Mouse (Mus musculus) layer of hippocampus, postnatal 25 days (tissue): ENCODE results near the gene Gm49391. TPM values are rescaled to one million over a fixed set of nuclear protein-coding genes. Genes with fewer than 3 reads are reported as not detected.
"Not testable (repeated sequence)": the region's sequence is repeated elsewhere in the genome, so short reads cannot be mapped to it uniquely, and the experiment has no call there.

ENCODE experiments used
- DNase-seq, 2 experiments: peaks; one replicate each; pipeline ENCODE4 v3.0.0; 2022; ENCODE audit warnings: mixed read lengths in 2 of 2, low spot score in 1 of 2; ENCODE audit errors: extremely low spot score in 1 of 2
- total RNA-seq, 2 experiments: library from RNA; stranded (reverse); gene quantifications; 2 replicates each; pipeline ENCODE4 v1.2.3; 2021

Gene Gm49391
- 1 to 10 TPM in 1 of 2 experiments, not detected in 1; 1.1 TPM for total RNA-seq

DNA sequence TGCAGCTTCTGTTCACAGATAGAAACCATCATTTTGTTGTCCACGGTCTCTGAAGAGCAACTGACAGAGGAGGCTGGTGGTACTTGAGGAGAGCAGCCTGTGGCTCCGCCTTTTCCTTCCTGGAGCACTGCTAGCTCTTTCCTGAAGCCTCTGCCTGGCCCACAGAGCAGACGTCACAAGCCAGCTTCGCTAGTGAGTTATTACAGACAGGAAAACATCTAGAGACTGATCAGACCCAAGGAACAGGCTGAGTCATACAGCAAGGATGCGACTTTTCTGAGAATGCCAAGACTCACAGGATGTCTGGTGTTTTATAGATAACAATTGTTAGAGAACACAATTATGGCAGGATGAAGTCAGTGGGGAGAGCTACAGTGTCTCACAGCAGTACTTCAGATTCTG is at the start of gene Gm49391, which contains the start of gene Ctla2a:
TSS of gene Gm49391 (minus strand) at position 72 of the 402 bp plus-strand sequence.
TSS of gene Ctla2a (minus strand) at position 126 of the 402 bp plus-strand sequence.
- no peak for DNase-seq

DNA sequence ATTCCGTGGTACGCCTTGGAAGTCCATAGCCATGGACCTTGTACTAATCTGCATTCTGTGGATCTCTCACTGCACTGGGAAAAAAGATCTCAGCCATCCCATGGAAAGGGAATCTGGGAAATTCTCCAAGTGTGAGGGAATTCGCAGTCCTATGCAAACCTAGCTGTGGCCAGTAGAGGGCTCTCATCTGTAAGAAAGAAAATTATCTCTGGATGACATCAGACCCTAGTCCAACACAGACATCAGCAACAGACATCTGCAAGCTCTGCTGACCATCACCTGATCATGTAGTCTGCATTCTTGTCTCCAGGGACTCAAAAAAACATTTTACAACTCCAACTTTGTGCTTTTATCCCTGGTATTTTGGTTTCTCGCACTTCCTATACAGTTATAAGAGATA is 35.9 kb upstream of the Gm49391 start:
- not testable (repeated sequence) for DNase-seq

DNA sequence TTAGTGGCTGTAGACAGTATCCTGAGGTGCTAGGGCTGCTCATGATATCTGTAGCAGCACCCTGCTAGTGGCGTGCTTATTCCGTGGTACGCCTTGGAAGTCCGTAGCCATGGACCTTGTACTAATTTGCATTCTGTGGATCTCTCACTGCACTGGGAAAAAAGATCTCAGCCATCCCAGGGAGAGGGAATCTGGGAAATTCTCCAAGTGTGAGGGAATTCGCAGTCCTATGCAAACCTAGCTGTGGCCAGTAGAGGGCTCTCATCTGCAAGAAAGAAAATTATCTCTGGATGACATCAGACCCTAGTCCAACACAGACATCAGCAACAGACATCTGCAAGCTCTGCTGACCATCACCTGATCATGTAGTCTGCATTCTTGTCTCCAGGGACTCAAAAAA is 27.6 kb upstream of the Gm49391 start:
- not testable (repeated sequence) for DNase-seq

DNA sequence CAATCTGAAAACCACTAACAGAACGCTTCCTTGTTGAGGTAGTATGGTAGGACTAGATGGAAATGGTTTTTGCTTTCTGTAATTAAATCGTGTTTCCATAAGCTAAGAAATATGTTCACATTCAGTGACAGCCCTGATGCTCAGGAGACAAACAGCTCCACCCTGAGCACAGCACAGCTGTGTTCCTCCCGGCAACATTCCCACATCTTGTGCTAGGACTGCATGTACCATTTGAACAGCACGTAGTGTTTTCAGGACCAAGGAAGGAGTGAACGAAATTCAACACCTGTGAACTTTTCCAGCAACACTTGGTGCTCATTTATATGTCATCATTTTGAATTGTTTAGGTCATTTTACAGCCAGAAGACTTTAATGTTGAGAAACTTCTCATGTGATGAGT is 25.3 kb upstream of the Gm49391 start:
- no peak for DNase-seq

DNA sequence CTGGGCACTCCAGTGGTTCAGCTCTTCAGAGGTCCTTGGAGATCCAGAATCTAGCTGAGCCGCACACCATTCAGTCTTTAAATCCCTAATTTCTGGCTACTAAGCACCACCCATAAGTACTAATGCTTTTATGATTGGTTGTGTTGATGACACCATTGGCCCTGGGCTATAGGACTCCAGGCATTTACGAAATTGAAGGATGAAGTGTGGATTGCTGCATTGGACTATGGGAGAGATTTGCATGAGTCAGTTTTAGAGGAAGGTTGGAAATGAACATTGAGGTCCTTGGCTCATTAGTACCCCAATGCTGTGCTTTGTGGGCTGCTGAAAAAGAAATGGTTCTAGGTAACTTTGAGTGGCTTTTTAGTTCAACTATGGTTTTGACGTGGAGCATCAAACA is 5.5 kb upstream of the Gm49391 start, which contains the start of gene Tpbpa:
TSS of gene Tpbpa (minus strand) at position 101 of the 400 bp plus-strand sequence.
- not testable (repeated sequence) for DNase-seq

DNA sequence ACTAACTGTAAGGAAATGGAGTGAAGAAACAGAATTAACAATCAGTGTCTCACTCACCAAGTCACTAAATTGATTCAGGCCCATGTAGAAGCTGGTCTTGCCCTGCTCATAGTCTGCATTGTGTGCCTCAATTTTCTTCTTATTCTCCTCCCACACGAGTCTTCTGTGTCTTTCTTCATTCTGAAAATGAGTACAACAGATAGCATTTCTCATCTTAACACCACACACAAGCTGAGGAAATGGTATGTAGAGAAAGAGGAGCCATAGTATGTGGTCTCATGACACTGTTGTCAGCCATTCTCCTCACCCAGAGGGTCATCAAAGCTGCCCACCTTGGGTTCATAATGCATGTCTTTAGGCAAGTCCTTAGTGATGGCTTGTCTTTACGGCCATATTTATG is 881 bp downstream of the Gm49391 start, which contains the start of gene Gm49393:
TSS of gene Gm49393 (minus strand) at position 101 of the 400 bp plus-strand sequence.
- not testable (repeated sequence) for DNase-seq

DNA sequence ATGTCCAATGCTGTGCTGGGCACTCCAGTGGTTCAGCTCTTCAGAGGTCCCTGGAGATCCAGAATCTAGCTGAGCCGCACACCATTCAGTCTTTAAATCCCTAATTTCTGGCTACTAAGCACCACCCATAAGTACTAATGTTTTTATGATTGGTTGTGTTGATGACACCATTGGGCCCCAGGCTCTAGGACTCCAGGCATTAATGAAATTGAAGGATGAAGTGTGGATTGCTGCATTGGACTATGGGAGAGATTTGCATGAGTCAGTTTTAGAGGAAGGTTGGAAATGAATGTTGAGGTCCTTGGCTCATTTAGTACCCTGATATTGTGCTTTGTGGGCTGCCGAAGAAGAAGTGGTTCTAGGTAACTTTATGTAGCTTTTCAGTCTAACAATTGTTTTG is 31.6 kb downstream of the Gm49391 start, which contains the start of gene Tpbpb:
TSS of gene Tpbpb (minus strand) at position 101 of the 400 bp plus-strand sequence.
- not testable (repeated sequence) for DNase-seq

DNA sequence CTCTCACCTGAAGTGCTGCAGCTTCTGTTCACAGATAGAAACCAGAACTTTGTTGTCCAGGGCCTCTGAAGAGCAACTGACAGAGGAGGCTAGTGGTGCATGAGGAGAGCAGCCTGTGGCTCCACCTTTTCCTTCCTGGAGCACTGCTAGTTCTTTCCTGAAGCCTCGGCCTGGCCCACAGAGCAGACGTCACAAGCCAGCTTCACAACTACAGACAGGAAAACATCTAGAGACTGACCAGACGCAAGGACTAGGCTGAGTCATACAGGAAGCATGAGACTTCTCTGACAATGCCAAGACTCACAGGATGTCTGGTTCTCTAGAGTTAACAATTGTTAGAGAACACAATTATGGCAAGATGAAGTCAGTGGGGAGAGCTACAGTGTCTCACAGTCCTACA is 39.0 kb downstream of the Gm49391 start, which contains the start of gene Ctla2b:
TSS of gene Ctla2b (minus strand) at position 120 of the 400 bp plus-strand sequence.
- DNase-seq = no peak

DNA sequence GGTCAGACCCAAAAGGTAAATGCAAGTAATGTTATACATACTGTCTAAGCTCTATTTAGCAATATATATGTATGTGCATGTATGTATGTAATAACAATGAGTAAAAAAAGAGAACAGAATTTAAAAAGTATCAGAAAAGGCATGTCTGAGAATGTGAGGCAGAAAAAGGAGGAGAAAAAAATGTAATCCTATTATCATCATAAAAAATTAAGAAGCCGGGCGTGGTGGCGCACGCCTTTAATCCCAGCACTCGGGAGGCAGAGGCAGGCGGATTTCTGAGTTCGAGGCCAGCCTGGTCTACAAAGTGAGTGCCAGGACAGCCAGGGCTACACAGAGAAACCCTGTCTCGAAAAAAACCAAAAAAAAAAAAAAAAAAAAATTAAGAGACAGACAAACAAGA is 39.6 kb downstream of the Gm49391 start, which contains the start of gene Gm49392:
TSS of gene Gm49392 (minus strand) at position 101 of the 400 bp plus-strand sequence.
- DNase-seq = not testable (repeated sequence)

DNA sequence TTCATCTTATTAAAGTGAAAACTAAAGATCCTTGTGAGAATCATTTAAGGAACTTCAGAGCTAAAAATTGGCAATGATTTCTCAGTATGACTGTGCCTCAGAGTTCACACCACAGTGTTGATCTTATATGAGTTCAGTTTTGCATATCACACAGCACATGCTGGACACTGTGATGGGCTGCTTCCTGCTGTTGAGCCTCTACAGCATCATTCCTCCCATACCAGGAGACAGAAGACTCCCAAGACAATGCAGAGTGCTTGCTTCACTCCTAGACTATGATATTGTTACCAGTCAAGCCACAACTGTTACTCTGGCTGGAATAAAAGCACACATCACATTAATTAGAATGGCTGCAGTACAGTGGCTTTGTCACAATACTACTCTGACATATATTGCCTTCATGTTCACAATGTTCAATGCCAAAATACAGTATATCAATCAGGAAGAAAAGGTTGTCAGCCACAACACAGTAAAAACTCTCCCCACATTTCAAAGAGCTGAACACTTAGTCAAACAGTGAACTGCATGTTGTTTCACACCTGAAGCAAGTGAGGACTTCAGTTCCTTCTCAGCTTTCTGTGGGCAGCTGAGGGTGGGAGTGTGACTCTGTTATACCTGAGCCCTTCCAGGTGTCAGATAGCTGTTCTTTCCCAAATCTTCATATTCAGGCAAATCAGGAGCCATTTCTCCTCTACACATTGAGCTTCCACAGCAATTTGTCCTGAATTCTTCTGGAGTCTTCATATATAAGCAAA is 40.8 kb downstream of the Gm49391 start:
- DNase-seq = no peak

DNA sequence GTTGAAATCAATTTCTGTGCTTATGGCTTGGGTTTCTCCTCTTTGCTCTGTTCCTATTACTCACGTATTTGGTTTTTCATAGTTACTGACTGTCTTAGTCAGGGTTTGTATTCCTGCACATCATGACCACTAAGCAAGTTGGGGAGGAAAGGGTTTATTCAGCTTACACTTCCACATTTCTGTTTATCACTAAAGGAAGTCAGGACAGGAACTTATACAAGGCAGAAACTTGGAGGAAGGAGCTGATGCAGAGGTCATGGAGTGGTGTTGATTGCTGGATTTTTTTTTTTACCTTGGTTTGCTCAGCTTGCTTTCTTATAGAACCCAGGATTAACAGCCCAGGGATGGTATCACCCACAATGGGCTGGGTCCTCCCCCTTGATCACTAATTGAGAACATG is 44.1 kb downstream of the Gm49391 start:
- DNase-seq = no peak

DNA sequence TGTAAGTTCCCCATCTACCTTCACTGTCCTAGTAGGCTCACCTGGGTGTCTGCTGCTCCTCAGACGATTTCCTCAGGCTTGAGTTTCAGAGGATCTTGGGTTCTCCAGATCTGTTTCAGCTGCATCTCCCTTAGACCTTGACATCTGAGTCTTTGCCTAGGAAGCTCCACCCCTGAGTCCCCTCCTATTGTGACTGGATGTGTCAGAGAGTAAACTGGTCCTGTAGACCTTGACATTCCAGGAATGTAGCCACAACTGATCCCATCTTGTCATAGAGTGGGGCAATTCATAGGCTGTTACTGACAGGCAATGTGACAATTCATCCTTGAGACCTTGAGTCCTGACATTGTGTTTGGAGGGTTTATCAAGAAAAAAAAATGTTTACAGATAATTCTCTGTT is 72.1 kb downstream of the Gm49391 start, which contains the start of gene 4930486L24Rik:
TSS of gene 4930486L24Rik (minus strand) at position 195 of the 400 bp plus-strand sequence.
- DNase-seq = no peak

DNA sequence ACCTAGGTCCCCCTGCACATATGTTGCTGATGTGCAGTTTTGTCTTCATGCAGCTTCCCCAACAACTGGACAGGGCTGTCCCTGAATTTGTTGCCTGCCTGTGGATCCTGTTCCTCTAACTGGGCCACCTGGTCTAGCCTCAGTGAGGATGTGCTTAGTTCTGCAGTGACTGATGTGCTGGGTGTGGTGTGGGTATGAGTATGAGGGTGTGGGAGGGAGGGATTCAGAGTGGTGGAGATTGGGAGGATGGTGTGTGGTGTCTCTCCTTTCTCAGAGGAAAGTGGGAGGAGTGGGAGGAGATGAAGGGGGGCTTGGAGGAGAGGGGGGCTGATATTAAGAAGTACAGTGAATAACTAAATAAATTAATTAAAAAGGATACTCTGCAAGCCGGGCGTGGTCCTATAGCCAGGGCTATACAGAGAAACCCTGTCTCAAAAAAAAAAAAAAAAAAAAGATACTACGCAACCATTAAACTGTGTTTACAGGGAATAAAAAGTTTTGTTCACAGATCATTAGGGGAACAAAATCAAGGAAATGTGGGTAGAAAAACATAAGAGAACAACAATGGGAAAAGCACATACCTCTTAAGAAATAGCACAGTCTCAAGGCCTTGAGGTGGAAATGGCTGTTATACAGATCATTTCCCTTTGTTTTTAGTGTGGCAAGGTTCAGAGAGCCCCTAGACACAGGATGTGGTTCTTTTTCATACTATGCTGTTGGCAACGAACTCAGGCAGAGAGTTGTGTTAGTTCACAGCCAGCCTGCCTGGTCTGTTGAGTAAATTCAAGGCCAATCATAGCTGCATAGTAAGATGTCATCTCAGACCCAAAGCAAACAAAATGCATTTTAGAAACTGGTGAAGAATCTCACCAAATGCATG is 87.9 kb downstream of the Gm49391 start:
- no peak for DNase-seq

Other genes starting within 250 kb of the Gm49391 start
- gene BC051665, start 150.2 kb downstream of the Gm49391 start, total RNA-seq = not detected
- not detected for gene Ctsll3, start 133.7 kb downstream of the Gm49391 start, total RNA-seq
- gene 4930486L24Rik, start 72.1 kb downstream of the Gm49391 start, total RNA-seq = not detected
- gene Gm49392, start 39.7 kb downstream of the Gm49391 start, total RNA-seq = under 1 TPM in 1 of 2 experiments, not detected in 1; 0.20 TPM
- 1 to 10 TPM in 1 of 2 experiments, under 1 TPM in 1; 0.86 to 2.8 TPM for gene Ctla2b, start 39.1 kb downstream of the Gm49391 start, total RNA-seq
- not detected for gene Tpbpb, start 31.7 kb downstream of the Gm49391 start, total RNA-seq
- gene Gm49393, start 981 bp downstream of the Gm49391 start, total RNA-seq = not detected
- 10 to 100 TPM; 14.6 to 16.8 TPM for gene Ctla2a, start 54 bp upstream of the Gm49391 start, total RNA-seq
- gene Tpbpa, start 5.4 kb upstream of the Gm49391 start, total RNA-seq = not detected
- not detected for gene Ctsj, start 69.4 kb upstream of the Gm49391 start, total RNA-seq
- not detected for gene Ctsq, start 104.1 kb upstream of the Gm49391 start, total RNA-seq
- gene Ctsr, start 227.7 kb upstream of the Gm49391 start, total RNA-seq = not detected